25 mouse cellular contexts compared by ENCODE assay signal in the genomic region with DNA sequence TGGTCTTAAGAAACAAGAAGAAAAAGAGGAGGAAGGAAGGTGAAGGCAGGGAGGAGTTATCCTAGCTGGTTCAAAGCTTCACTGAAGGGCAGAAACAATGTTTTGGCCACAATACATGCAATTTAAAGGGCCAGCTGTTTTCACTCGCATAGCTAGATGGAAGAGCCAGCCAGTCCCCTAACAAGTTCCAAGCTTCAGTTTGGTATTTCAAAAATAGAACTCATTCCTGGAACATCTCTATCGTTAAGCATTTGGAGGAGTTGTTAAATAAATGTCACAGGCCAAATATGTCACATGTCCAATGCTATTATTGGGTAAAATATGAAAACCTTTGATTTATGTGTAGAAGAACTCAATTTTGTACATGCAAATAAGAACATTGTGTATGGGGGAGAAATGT.
DNase-seq lines count a peak whose midpoint lies in the region; ATAC-seq lines count a peak whose summit lies in the region.
"Had no signal": no experiment of that assay in that cellular context is flagged by ENCODE, and none has a peak within 500 bp of the region (broad histone marks: within the 10 kb centered on the region; RNA-seq: fewer than 3 reads in every experiment).

No protein-coding gene starts in this region.

- no peak overlapping the region for H3K4me3 ChIP-seq in heart, embryonic 15.5 days
- H3K4me3 ChIP-seq: embryonic facial prominence, embryonic 13.5 days; erythroblast, embryonic 14.5 days; forebrain, embryonic 12.5 days; hindbrain, embryonic 15.5 days; limb, embryonic 15.5 days; midbrain, embryonic 10.5 days; myocyte; neural tube, embryonic 13.5 days had no signal

- no peaks in the 10 kb centered on the region for H3K4me1 ChIP-seq in heart, embryonic 15.5 days (replicated peaks)
- H3K4me1 ChIP-seq: embryonic facial prominence, embryonic 13.5 days; forebrain, embryonic 12.5 days; hindbrain, embryonic 15.5 days; limb, embryonic 15.5 days; midbrain, embryonic 10.5 days; neural tube, embryonic 13.5 days had no signal

- no peak overlapping the region for H3K9ac ChIP-seq in heart, embryonic 15.5 days
- H3K9ac ChIP-seq: embryonic facial prominence, embryonic 13.5 days; forebrain, embryonic 12.5 days; hindbrain, embryonic 15.5 days; limb, embryonic 15.5 days; liver, embryonic 14.5 days; neural tube, embryonic 13.5 days had no signal

- no peak overlapping the region for H3K4me2 ChIP-seq in heart, embryonic 15.5 days
- H3K4me2 ChIP-seq: embryonic facial prominence, embryonic 13.5 days; forebrain, embryonic 12.5 days; hindbrain, embryonic 15.5 days; limb, embryonic 15.5 days; neural tube, embryonic 13.5 days had no signal

- peak overlapping the region; percentile 42 for H3K27ac ChIP-seq in heart, embryonic 15.5 days
- H3K27ac ChIP-seq: embryonic facial prominence, embryonic 13.5 days; forebrain, embryonic 12.5 days; hindbrain, embryonic 15.5 days; limb, embryonic 15.5 days; liver, embryonic 14.5 days; midbrain, embryonic 10.5 days; neural tube, embryonic 13.5 days had no signal

- ATAC-seq in heart, embryonic 15.5 days (replicated peaks; ENCODE audit: insufficient number of reproducible peaks, insufficient read depth, low FRiP score, low read depth) = no peak
- ATAC-seq: midbrain, embryonic 16.5 days had no signal

- no peak for DNase-seq in heart, adult 11 months
- peak; percentile 12 for DNase-seq in layer of hippocampus, adult 9-11 months
- DNase-seq in layer of hippocampus, adult 8-10 months (ENCODE audit: low spot score in 2 of 2) = no peak
- DNase-seq in brain, adult 2 months (ENCODE audit: low read depth, low spot score) = peak; percentile 8
- DNase-seq in lung, postnatal 25 days (ENCODE audit: low spot score) = peak; percentile 15
- DNase-seq in cerebellum, postnatal 36 days = no peak
- DNase-seq: adrenal gland, adult 8-10 months; cerebellum, adult 18-20 months; cerebellum, postnatal 25 days; embryo, embryonic 11 days; kidney, adult 2 months; kidney, postnatal 36 days; left cerebral cortex, postnatal 4 days; thymus, postnatal 14 days had no signal

- H3K9me3 ChIP-seq in heart, embryonic 15.5 days (replicated peaks) = no peaks in the 10 kb centered on the region
- H3K9me3 ChIP-seq: embryonic facial prominence, embryonic 13.5 days; forebrain, embryonic 12.5 days; hindbrain, embryonic 15.5 days; limb, embryonic 15.5 days; midbrain, embryonic 10.5 days; neural tube, embryonic 13.5 days had no signal

- H3K27me3 ChIP-seq in heart, embryonic 15.5 days = no peaks in the 10 kb centered on the region; the same call in 1 of the 2 replicates

- H3K36me3 ChIP-seq in heart, embryonic 15.5 days = no peaks in the 10 kb centered on the region
- H3K36me3 ChIP-seq: embryonic facial prominence, embryonic 13.5 days; forebrain, embryonic 12.5 days; hindbrain, embryonic 15.5 days; limb, embryonic 15.5 days; midbrain, embryonic 10.5 days; neural tube, embryonic 13.5 days had no signal

- WGBS in heart, embryonic 15.5 days = 31% methylated on average over 2 of the region's 2 CpGs

Comparison
In these comparisons a context has a peak if more than half of its experiments do, and no peak if none do; other contexts are left out.
1. DNase-seq: peak in layer of hippocampus, adult 9-11 months (single experiment), brain, adult 2 months (single experiment) and lung, postnatal 25 days (single experiment); none in heart, adult 11 months (single experiment), layer of hippocampus, adult 8-10 months (0 of 2) and cerebellum, postnatal 36 days (0 of 2).